Mouse (Mus musculus): ENCODE results near the gene Cactin. TPM values are rescaled to one million over a fixed set of nuclear protein-coding genes. Genes with fewer than 3 reads are reported as not detected.

Gene Cactin
- polyA plus RNA-seq, 1 experiment, result 48.1 TPM

DNA sequence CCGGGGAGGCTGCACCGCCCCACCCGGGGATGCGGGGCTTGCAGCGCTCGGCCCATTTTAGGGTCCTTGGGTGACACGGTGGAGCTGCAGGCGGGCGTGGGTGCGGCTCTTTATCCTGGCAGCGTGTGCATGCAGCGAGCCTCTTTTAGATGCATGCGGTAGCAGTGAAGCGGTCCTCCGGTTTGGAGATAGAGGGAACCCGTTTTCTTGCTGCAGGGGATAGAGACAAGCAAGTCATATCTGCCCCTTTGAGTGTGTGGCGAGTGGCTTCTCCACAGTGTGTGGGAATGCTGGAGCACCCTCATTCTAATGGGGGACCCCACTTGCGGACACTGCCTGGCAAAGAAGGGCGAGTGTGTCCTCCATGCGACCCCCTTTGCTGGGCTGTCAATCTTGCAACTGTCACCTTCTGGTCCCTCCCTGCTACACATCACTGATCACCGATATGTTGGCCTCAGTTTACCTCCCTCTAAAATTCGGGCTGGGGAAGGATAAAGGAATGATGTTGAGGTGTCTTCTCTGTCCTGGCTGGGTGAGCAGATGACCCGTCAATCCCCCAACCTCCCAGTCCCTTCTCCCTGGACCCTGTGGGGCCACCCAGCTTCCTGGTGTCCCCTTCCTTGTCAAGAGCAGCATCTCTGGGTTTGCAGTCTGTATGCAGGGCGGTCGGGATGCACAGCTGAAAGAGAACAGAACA is 27.4 kb upstream of the Cactin start:
- Histone ChIP-seq H3K27me3 (ENCODE audit: control insufficient read depth, insufficient read depth, insufficient read length) (no peaks in the 10 kb centered on the region), H3K79me2 (ENCODE audit: control insufficient read depth, insufficient read depth) (peaks cover 55% of the 10 kb centered on the region), H3K79me3 (ENCODE audit: low read depth) (peaks cover 43% of the 10 kb centered on the region), H3ac (ENCODE audit: control insufficient read depth, insufficient read length, low read depth) (peak overlapping the region; percentile 95), H3K36me3 (ENCODE audit: control insufficient read depth, insufficient read depth) (no peaks in the 10 kb centered on the region), H3K4me3 (ENCODE audit: insufficient read depth, poor library complexity, severe bottlenecking) (peak overlapping the region; percentile 66)
- TF ChIP-seq FOSL1 (IDR thresholded peaks at IDR 0.05; ENCODE audit: insufficient read depth, low read length, poor library complexity, severe bottlenecking) (no peak), MYOG (IDR thresholded peaks at IDR 0.05; ENCODE audit: control insufficient read depth, extremely low read depth, insufficient read length) (no peak), CEBPB (IDR thresholded peaks at IDR 0.05; ENCODE audit: low read depth) (no peak), CTCF (IDR thresholded peaks at IDR 0.05; ENCODE audit: control insufficient read depth, insufficient read depth, insufficient read length) (no peak), MAX (IDR thresholded peaks at IDR 0.05) (no peak), USF1 (IDR thresholded peaks at IDR 0.05; ENCODE audit: low read depth) (no peak), MYOD1 (IDR thresholded peaks at IDR 0.05; ENCODE audit: control insufficient read depth, insufficient read length, low read depth) (no peak)

DNA sequence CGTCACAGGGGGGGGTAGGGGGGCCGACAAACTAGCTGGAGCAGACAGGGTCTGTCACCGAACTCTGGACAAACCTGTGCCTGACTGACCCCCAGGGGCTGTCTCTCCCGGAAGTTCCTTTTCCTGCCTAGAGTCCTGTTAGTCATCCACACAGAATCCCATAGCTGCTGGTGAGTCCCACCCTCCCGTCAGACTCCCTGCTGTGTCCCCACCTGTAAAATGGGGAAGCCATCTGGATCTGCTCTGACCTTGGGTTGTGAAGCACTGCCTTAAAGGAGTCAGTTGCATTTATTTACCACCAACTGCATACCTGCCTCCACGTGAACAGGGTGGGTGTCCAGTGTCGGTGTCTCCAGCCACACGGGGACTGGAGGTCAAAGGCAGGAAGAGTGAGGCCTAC is 26.5 kb upstream of the Cactin start:
- H3K27me3 ChIP-seq (ENCODE audit: control insufficient read depth, insufficient read depth, insufficient read length), result no peaks in the 10 kb centered on the region
- no peak overlapping the region for H3K4me3 ChIP-seq (ENCODE audit: insufficient read depth, poor library complexity, severe bottlenecking)
- no peak overlapping the region for H3ac ChIP-seq (ENCODE audit: control insufficient read depth, insufficient read length, low read depth)
- TF ChIP-seq FOSL1 (IDR thresholded peaks at IDR 0.05; ENCODE audit: insufficient read depth, low read length, poor library complexity, severe bottlenecking) (no peak), CEBPB (IDR thresholded peaks at IDR 0.05; ENCODE audit: low read depth) (no peak), MAX (IDR thresholded peaks at IDR 0.05) (no peak)
- H3K79me3 ChIP-seq (ENCODE audit: low read depth), result peaks cover 50% of the 10 kb centered on the region
- H3K36me3 ChIP-seq (ENCODE audit: control insufficient read depth, insufficient read depth), result no peaks in the 10 kb centered on the region
- H3K79me2 ChIP-seq (ENCODE audit: control insufficient read depth, insufficient read depth), result peaks cover 65% of the 10 kb centered on the region

DNA sequence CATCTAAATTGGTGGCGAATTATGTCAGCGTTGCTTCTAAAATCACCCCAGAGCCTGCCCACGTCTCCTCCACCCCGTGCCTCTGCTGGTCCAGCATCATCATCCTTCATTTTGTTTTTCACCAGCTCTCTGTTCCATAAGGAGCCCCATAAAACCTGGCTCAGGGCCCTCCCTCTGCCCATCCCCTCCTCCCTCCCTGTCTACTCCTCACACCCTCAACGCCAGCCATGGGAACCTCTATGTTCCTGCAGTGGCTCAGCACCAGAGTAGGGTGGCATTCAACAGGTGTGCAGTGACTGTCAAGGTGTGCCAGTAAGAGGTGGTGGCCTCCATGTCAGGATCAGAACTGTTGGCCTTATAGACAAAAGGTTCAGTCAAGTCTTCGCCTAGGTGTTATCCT is 25.7 kb upstream of the Cactin start:
- H3K36me3 ChIP-seq (ENCODE audit: control insufficient read depth, insufficient read depth), result no peaks in the 10 kb centered on the region
- H3K4me3 ChIP-seq (ENCODE audit: insufficient read depth, poor library complexity, severe bottlenecking), result no peak overlapping the region
- H3K79me2 ChIP-seq (ENCODE audit: control insufficient read depth, insufficient read depth), result peaks cover 72% of the 10 kb centered on the region
- H3ac ChIP-seq (ENCODE audit: control insufficient read depth, insufficient read length, low read depth), result no peak overlapping the region
- peaks cover 50% of the 10 kb centered on the region for H3K79me3 ChIP-seq (ENCODE audit: low read depth)
- TF ChIP-seq USF1 (IDR thresholded peaks at IDR 0.05; ENCODE audit: low read depth) (no peak), CEBPB (IDR thresholded peaks at IDR 0.05; ENCODE audit: low read depth) (no peak), MYOD1 (IDR thresholded peaks at IDR 0.05; ENCODE audit: control insufficient read depth, insufficient read length, low read depth) (no peak), MYOG (IDR thresholded peaks at IDR 0.05; ENCODE audit: control insufficient read depth, extremely low read depth, insufficient read length) (no peak), FOSL1 (IDR thresholded peaks at IDR 0.05; ENCODE audit: insufficient read depth, low read length, poor library complexity, severe bottlenecking) (no peak), CTCF (IDR thresholded peaks at IDR 0.05; ENCODE audit: control insufficient read depth, insufficient read depth, insufficient read length) (no peak), MAX (IDR thresholded peaks at IDR 0.05) (no peak)
- H3K27me3 ChIP-seq (ENCODE audit: control insufficient read depth, insufficient read depth, insufficient read length), result no peaks in the 10 kb centered on the region

DNA sequence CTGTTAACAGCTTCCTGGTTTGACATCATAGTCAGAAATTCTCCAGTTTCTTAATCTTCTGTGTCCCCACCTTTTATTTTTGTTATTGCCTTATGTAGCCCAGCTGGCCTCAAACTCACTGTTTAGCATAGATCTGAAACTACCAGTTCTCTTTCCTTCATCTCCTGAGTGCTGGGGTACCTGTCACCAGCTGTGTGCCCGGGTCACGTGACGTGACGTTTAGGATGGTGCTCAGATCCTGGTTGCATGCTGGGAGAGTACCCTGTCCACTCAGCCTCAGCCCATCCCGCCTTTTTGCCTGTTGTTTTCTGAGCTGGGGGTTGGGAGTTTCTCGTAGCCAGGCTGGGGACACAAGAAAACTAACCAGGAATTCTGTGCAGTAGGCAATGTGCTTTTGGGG is 23.7 kb upstream of the Cactin start:
- H3K27me3 ChIP-seq (ENCODE audit: control insufficient read depth, insufficient read depth, insufficient read length), result no peaks in the 10 kb centered on the region
- H3K79me3 ChIP-seq (ENCODE audit: low read depth), result peaks cover 52% of the 10 kb centered on the region
- no peak for TF ChIP-seq MAX (IDR thresholded peaks at IDR 0.05)
- no peak for TF ChIP-seq FOSL1 (IDR thresholded peaks at IDR 0.05; ENCODE audit: insufficient read depth, low read length, poor library complexity, severe bottlenecking)
- no peak for TF ChIP-seq MYOG (IDR thresholded peaks at IDR 0.05; ENCODE audit: control insufficient read depth, extremely low read depth, insufficient read length)
- TF ChIP-seq MYOD1 (IDR thresholded peaks at IDR 0.05; ENCODE audit: control insufficient read depth, insufficient read length, low read depth), result no peak
- no peak for TF ChIP-seq USF1 (IDR thresholded peaks at IDR 0.05; ENCODE audit: low read depth)
- no peak for TF ChIP-seq CTCF (IDR thresholded peaks at IDR 0.05; ENCODE audit: control insufficient read depth, insufficient read depth, insufficient read length)
- no peak for TF ChIP-seq CEBPB (IDR thresholded peaks at IDR 0.05; ENCODE audit: low read depth)
- H3K36me3 ChIP-seq (ENCODE audit: control insufficient read depth, insufficient read depth), result no peaks in the 10 kb centered on the region
- no peak overlapping the region for H3K4me3 ChIP-seq (ENCODE audit: insufficient read depth, poor library complexity, severe bottlenecking)
- peaks cover 93% of the 10 kb centered on the region for H3K79me2 ChIP-seq (ENCODE audit: control insufficient read depth, insufficient read depth)
- no peak overlapping the region for H3ac ChIP-seq (ENCODE audit: control insufficient read depth, insufficient read length, low read depth)

DNA sequence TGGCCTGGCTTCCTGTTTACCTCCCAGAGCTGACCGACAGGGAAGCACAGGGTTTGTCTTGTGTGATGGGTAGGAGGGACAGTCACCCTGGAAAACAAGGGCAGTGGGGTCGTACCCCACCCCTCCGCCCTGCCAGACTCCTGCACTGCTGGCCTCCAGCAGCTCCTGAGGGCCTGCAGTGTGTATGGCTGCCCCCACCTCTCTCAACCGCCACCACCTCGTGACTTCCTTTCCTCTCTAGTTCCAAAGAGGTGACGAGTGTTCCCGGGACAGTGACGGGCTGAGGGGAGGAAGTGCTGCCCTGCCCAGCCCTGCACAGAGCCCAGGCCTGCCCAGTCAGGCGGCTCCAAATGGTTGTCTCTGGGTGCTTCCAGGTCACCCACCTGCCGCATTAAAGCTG is 23.1 kb upstream of the Cactin start:
- H3K79me3 ChIP-seq (ENCODE audit: low read depth), result peaks cover 52% of the 10 kb centered on the region
- no peaks in the 10 kb centered on the region for H3K36me3 ChIP-seq (ENCODE audit: control insufficient read depth, insufficient read depth)
- peaks cover 94% of the 10 kb centered on the region for H3K79me2 ChIP-seq (ENCODE audit: control insufficient read depth, insufficient read depth)
- TF ChIP-seq MYOG (IDR thresholded peaks at IDR 0.05; ENCODE audit: control insufficient read depth, extremely low read depth, insufficient read length) (no peak), USF1 (IDR thresholded peaks at IDR 0.05; ENCODE audit: low read depth) (no peak), CEBPB (IDR thresholded peaks at IDR 0.05; ENCODE audit: low read depth) (no peak), MYOD1 (IDR thresholded peaks at IDR 0.05; ENCODE audit: control insufficient read depth, insufficient read length, low read depth) (no peak), CTCF (IDR thresholded peaks at IDR 0.05; ENCODE audit: control insufficient read depth, insufficient read depth, insufficient read length) (no peak)
- no peak overlapping the region for H3K4me3 ChIP-seq (ENCODE audit: insufficient read depth, poor library complexity, severe bottlenecking)
- no peaks in the 10 kb centered on the region for H3K27me3 ChIP-seq (ENCODE audit: control insufficient read depth, insufficient read depth, insufficient read length)
- H3ac ChIP-seq (ENCODE audit: control insufficient read depth, insufficient read length, low read depth), result no peak overlapping the region
